Mouse (Mus musculus): ENCODE results near the gene Mien1. TPM values are rescaled to one million over a fixed set of nuclear protein-coding genes. Genes with fewer than 3 reads are reported as not detected.

Mien1 gene
- total RNA-seq, 2 experiments from 2014 or later = 46.9 to 49.0 TPM

DNA sequence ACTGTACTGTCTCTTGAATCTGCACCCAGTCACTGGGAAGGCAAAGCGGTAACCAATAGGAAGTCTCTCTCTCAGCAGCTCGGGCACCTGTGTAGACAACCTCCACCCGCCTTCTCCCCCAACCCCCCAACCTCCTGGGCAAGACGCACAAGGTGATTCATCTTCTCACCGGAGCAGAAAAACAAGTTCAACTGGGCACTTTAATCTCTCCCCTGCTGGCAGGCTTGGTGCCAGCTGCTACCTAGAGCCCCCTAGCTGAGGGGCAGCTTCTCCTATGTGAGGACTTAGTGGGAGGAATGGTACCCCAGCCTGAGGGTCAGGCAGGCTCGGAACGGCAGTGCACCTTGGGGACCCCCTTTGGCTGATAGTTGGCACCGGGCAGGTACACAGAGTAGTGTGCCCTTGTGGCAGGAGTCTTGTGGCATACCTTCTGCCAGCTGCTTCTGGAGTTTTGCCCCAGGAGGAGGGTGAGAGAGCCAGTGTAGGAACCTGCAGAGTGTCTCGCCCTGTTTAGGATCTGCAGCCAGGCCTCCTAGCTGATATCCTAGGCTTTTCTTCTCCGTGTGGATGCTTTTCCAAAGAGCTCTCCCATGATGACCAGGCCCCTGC lies 19.7 kb downstream of the Mien1 start:
- DNase-seq = no peak

DNA sequence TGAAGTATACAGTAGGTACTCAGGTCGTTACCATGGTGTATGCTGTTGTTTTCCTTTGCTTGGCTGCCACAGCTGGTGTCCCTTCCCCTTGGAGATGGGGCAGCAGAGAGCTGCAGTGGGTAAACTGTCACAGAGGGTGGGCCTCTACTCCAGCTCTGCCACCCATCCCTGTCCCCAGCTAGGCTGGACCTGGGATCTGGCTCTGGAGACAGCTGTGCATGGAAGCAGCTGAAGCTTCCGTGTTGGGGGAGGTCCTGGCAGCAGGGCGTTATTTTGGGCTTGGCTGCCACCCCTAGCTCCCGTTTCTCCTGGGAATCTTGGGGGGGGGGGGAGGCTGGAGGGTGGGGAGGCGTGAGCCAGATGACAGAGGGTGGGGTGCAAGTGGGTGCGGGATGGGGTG lies 20.5 kb downstream of the Mien1 start:
- DNase-seq = no peak

DNA sequence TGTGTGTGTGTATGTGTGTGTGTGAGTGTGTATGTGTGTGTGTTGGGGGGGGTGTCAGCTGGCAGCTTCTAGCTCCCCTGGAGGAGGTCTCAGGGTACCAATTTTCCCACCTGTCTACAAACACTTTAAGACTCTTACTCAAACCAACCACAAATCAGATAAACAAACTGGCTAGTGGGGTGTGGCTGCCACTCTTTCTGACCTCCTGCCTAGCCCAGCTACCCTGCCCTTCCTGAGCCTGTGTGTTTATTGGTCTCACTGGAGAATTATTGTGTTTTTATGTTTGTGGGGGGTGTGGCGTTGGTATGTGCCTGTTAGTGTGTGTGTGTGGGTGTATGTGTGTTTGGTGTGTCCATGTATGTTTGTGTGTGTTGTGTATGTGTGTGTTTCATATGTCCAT lies 21.7 kb downstream of the Mien1 start:
- no peak for DNase-seq

DNA sequence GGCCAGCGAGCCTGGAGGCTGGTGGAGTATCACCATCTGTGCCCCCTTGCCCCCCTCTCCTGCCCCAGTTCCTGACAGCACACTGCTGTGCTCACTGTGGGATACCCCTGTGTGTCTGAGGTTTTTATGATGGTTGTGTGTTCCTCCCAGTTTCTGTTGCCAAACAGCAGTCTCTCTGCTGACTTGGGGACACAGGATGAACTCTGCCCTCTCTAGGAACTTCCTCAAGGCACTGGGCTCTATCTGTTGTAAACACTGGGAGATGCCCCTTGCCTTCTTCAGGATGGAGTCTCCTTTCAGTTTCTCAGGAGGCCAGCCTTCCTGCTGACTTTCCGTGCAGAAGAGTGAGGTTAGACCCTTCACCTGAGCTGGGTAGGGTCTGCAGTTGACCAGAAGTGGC lies 24.6 kb downstream of the Mien1 start:
- DNase-seq = no peak

DNA sequence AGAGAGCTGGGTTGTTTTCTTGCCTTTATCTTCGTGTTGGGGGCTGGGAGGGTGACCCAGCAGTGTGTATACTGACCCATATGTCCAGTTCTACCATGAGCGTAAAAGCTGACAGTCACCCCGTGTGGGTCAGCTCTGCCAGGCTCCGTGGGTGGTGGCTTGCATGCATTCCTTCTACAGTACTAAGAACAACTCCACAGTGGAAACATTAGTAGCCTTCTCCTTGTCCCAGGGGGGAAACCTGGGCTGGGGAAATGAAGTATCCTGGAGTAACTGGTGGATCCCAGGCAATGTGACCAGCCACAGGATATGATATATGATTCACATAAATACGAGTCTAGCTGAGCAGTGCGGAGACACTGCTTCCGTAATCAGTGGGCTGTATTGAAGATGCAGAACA lies 25.1 kb downstream of the Mien1 start:
- no peak for DNase-seq

GRCm38 (mm10) chr11:98412797-98413301 lies 25.9 kb downstream of the Mien1 start:
- peak; percentile 47 for DNase-seq

- peak; percentile 78 for DNase-seq
Measured at GRCm38 (mm10) chr11:98412273-98412796, 26.5 kb downstream of the Mien1 start, which contains the start of gene Erbb2. Gene Erbb2 (plus strand): TSS chr11:98412470.

GRCm38 (mm10) chr11:98409341-98409822 lies 29.4 kb downstream of the Mien1 start:
- peak; percentile 48 for DNase-seq

DNA sequence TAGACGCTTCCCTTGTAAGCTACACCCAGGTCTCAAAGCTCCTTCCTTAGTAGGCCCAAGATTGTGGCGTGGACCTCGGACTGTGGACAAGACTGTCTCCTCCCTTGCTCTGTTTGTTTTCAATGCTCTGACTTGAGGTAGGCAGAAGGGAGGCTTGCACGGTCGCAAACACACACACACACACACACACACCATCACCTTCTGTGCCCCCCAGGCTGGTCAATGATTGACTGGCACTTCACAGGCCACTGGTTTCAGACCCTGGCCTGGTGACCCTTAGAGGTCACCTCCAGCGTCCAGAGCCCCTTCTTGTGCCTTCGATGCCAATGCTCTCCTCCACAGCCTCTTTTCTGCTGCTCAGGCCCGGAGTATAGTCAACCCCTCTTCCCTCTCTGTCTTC lies 29.9 kb downstream of the Mien1 start:
- no peak for DNase-seq

DNA sequence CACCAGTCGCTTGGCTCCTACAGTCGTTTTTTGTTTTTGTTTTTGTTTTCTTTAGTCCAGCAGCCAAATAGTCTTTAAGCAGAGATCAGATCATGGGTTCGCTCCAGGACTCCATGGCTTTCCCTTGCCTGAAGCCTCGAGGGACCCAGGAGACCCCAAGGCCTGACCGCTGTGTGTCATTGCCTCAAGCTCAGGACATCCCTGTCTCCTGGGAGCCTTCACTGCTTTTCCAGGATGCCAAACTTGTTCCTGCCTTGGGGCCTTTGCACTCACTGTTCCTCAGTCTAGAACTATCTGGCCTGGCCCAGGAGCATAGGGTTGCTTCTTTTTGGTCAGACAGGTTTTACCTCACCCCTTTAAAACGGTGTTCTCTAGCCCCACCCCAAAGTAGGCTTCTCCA lies 32.2 kb downstream of the Mien1 start:
- no peak for DNase-seq

- no peak for DNase-seq
Measured at GRCm38 (mm10) chr11:98400816-98401215, 38.0 kb downstream of the Mien1 start.

- peak; percentile 88 for DNase-seq
Measured at GRCm38 (mm10) chr11:98400161-98400726, 38.5 kb downstream of the Mien1 start, which contains the start of gene Pgap3. Gene Pgap3 (minus strand): TSS chr11:98400490.

DNA sequence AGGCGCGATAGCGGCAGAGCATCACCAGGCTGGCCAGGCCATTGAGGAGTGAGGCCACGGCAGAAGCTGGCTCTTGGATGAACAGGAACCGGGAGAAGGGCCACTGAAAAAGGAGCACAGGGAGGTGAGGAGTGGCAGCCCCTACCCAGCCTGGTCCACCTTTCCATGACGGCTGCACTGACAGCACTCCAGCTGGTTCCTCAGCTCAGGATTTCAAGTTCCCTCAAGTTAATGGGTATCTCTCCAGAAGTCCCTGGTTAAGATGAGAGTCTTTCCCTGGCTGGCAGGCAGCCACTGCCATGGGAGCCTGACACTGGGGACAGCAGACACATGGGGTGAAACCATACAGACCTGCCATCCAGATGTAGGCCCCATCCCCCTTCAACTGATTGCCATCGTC lies 40.8 kb downstream of the Mien1 start:
- DNase-seq = no peak

- DNase-seq = peak; percentile 80
Measured at GRCm38 (mm10) chr11:98395041-98395440, 43.8 kb downstream of the Mien1 start.

GRCm38 (mm10) chr11:98394301-98394700 lies 44.5 kb downstream of the Mien1 start:
- peak; percentile 77 for DNase-seq

DNA sequence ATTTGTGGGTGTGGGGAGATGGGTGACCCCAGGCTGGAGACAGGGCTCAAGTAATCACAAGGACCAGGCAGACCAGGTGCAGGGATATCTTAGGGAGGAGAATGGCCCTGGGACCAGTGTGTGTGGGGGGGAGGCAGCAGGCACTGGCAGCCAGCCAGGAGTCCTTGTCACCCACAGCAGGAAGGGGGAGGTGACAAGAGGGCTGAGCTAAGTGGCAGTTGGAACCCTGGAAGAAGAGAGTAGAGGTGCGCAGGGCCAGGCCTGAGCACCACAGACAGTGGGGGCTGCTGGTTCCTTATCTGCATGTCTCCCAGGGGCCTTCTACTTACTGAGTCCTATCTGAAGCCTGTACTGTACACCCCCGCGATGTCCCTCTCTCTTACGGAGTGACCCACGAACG lies 45.5 kb downstream of the Mien1 start:
- peak; percentile 84 for DNase-seq

DNA sequence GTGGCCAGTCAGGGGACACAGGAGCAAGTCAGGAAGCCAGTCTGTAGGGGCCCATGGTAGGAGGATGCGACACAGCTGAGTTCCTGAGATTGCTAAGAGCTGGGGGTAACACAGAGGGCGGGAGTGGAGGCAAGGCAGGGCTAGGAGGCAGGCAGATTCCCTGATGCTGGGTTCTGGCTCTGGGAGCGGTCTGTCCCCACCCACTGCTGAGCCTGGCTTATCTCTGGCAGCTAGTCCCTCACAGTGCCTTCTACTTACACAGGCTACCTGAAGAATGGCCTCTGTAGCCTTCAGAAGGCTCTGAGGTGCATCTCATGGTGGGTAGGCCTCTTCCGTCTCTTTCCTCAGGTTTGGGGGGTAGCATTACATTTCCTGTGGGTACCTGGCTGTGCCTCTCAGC lies 46.1 kb downstream of the Mien1 start:
- DNase-seq = peak; percentile 33

GRCm38 (mm10) chr11:98392034-98392433 lies 46.8 kb downstream of the Mien1 start:
- DNase-seq = no peak

DNA sequence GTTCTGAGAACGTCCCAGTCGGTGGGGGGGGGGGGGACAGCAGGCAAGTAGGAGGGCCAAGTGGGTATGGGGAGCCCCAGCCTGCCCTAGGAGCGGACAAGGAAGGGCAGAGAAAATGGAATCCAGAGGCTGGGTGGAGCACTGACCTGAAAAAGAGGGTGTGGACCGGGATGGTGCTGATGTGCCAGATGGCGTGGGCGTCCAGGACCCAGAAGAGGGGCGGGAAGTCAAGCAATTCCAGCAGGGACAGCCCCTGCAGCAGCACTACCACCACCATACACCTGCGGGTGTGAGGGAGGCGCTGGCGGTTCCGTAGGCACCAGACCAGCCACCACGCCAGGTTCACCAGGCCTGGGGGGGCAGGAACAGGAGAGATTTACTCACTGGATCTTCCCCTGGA lies 48.6 kb downstream of the Mien1 start:
- DNase-seq = peak; percentile 4

DNA sequence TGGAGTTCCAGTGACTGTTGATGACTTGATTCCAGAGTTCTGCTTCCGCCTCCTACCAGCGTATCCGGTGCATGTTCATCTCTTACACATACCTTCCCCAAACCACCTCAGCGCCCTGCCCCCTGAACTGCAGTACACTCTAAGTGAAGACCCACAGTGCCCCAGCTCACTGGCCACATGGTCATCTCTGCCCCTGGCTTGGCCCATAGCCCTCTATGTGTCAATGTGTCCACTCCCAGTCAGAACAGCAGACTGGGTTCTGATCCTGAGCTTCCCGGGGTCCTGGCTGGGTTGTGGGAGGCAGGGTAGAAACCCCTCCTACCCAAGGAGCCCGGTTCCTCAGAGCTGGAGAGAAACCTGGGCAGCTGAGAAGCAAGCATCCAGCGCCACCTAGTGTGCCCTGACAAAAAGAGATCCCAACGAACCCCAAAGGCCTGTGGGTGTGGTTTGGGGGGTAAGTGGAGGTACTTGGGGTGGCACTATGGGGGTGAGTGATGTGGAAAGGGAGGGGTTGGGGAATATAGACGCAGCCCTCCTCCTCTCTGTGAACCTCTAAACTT lies 49.5 kb downstream of the Mien1 start:
- DNase-seq = peak; percentile 71

GRCm38 (mm10) chr11:98388282-98388681 lies 50.5 kb downstream of the Mien1 start:
- no peak for DNase-seq

All from heart, postnatal 4 days (tissue).